Mouse (Mus musculus) urinary bladder, postnatal 4 days (tissue): ENCODE measurements around the gene Napa.

Source experiments
- DNase-seq, 2 experiments: peaks; one replicate each; pipeline ENCODE4 v3.0.0; 2021 to 2022; ENCODE audit warnings: low spot score in 2 of 2

Napa gene

DNA sequence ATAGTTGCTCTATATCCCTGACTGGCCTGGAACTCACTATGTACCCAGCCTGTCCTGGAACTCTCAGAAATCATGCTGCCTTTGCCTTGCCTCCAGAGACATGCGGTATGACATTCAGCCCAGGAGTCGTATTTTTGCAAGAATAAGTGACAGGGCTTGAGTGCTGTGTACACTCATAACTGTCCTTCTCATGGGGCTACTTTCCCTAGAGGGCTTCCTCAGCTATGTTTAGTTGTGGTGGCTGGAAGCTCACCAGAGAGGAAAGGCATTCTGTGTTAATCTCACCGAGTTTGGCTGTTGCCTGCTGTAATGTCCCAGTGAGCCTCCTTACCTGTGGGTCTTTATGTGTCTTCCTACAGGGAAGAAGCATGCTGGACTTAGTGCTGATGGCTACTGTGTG lies 3.7 kb upstream of the Napa start:
- no peak for DNase-seq

DNA sequence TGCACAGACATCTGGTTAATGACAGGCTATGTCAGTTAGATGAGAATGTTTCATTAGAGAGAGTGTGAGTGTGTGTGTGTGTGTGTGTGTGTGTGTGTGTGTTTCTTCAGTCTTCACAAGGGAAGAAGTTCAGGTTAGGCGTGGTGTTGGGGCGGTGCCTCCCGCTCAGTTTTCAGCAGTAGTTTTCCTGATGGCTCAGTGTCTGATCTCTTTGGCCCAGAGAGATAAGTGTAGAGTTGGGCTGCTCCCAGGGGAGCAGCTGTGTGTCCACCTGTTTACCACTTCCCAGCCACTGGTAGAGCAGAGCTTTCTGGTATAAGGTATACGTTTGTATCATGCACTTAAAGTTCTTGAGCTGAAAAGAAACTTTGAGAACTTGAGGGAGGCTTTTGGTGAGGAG lies 1.6 kb downstream of the Napa start:
- no peak for DNase-seq

DNA sequence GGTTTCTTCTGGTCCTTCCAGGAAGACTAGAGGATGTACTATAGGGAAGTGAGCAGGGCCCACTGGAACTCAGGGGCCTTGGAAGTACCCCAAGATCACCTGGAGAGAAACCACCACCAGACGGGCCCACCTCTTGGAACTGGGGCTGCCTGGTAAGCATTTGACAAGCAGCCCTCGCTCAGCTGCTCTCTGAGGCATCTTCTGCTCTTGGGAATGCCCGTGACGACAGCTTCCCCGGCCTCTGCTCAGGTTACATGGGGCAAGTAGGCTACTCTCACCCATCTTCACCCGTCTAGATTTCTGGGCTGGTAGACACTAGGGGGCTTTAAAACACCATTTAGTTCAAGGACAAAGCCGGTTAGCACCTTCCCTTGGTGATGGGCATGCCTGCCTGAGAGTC lies 2.8 kb downstream of the Napa start:
- DNase-seq = no peak

DNA sequence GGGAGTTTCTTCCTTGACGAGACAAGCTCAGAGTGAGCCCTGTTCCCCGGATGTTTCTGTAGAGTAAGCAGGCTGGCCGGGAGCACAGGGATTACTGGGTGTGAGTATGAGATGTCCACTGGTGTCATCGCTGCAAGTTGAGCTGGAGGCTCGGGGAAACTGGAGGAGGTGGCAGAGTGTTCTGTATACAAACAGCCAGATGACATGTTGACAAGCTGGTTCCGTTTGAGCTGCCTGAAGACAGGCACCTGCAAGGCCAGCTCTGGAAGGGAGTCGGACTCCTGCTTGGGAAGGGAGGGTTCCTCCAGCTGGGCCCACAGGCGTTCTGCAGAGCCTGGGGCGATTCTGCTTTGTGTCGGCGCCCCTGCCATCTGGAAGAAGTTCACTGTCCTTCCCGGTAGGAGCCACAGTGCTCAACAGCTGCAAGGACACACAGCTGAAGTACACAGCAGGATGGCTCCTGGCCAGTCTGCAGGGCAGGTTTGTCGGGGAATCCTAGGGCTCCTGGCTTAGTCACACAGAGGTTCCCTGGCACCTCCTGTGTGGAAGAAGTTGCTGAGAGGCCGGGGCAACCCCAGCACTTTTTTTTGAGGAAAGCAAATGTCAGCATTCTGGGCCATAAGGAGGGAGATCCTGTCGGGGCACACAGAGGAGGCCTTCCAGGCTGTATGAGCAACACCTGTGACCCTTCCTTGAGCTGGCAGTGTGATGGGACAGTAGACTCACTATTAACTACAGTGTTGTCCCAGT lies 3.6 kb downstream of the Napa start:
- no peak for DNase-seq

DNA sequence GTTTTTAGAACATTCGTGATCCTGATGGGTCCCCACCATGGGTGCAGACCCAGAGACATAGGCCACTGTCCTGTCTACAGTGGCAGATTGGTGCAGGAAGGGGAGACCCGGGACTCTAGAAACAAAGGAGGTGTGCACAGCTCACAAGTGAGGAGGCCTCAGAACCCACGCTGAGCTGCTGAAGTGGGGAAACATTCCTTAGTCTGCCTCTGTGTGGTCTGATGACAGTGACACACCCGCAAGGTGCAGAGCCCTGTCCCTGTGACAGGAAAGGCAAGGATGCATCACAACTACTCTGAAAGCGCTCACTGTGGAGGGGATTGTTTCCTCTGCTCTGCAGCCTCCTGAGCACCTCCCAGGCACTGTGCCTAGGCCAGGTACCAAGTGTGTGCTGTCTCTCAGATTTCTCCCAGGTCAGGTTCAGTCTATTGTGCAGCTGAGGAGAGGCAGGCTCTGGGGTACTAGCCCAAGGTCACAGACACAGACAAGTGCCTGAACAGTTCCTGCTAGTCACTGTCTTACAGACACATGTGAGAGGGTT lies 4.5 kb downstream of the Napa start:
- no peak for DNase-seq

DNA sequence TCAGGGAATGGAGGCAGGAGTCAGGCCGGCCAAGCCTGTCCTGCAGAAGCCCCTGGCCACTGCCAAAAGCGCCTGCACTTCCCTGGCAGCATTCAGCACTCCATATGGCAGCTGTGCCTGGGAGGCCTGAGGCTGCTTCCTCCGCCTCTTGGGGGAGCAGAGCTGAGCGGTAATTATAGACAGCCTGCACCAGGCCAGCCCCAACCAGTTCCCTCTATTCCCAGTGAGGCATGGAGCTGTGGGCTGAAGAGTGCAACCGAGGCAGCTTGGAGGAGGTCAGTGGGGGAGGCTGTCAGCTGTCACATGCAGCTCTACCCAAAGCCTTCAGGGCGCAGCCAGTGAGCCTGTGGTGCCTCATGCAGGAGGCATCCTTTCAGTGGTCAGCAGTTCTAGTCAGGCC lies 5.5 kb downstream of the Napa start:
- DNase-seq = no peak

DNA sequence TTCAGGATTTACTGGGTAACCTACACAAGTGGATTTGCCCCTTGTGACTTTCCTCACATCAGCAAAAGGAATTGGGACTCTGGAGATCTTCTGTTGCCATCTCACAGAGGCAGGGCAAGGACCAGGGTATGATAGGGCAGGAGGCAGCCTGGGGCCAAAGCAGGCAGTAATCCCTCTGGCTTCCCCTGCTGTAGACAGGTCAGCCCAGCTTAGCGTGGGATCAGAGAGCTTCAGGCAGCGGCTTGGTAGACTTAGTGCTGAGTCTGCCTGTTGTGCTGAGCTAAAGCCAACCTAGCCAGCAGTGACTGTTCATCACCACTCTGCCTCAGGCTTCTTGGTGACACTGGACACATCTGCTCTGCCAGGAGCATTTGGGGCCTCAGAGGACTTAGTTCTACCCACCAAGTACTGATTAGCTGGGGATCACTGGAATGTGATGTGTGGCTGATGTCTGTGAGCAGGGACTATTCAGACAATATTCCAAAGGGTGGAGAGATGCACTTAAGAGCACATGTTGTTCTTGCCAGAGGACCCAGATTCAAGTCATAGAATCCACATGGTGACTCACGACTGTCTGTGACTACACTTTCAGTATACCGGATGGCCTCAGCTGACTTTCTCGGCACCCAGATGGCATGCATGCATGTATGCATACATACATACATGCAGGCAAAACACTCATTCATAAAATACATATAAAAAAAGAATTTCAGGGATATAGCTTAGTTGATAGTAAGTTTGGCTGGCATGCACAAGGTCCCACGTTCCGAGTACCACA lies 6.5 kb downstream of the Napa start:
- no peak for DNase-seq

DNA sequence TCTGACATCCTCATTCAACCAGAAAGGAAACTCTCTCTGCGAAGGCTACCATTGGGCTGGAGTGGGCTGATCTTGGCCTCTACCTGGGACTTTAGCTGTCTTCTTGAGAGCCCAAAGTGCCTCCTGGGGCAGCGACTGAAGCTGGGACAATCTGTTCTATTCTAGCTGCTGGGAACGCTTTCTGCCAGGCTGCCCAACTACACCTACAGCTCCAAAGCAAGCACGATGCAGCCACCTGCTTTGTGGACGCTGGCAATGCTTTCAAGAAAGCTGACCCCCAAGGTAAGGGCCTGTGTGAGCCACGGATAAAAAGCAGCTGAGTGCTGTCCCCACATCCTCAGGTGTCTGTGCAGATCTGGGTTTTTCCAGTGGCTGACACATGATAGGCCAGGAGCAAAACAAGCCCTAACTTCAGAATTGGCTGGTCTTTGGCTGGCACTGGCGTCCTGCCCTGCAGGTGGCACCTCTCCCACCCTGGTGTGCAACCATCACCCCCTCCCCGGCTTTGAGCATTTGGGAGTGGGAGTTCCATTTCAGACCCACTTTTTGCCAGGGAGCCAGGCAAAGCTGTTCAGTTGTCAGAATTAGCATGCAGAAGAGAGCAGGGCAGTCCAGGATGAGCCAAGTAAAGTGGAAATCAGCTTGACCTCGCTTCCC lies 10.8 kb downstream of the Napa start:
- no peak for DNase-seq

DNA sequence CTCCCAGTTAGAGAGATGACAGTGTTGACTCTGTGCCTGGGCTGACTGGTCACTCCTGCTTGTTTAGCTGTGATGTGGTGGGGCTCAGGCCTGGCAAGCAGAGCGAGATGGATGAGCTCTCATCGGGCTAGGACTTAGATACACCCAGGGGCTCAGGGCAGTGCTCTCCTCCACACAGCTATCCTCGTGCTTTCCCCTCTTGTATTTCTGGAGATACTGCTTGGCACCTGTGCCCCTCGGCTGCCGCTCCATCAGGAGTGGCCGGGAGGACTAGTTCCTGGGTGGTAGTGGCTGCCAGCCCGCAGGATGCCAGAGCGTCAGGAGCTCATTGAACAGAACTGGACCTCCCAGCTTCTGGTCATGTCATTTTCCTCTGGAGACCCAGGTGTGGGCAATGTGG lies 11.9 kb downstream of the Napa start:
- DNase-seq = no peak

DNA sequence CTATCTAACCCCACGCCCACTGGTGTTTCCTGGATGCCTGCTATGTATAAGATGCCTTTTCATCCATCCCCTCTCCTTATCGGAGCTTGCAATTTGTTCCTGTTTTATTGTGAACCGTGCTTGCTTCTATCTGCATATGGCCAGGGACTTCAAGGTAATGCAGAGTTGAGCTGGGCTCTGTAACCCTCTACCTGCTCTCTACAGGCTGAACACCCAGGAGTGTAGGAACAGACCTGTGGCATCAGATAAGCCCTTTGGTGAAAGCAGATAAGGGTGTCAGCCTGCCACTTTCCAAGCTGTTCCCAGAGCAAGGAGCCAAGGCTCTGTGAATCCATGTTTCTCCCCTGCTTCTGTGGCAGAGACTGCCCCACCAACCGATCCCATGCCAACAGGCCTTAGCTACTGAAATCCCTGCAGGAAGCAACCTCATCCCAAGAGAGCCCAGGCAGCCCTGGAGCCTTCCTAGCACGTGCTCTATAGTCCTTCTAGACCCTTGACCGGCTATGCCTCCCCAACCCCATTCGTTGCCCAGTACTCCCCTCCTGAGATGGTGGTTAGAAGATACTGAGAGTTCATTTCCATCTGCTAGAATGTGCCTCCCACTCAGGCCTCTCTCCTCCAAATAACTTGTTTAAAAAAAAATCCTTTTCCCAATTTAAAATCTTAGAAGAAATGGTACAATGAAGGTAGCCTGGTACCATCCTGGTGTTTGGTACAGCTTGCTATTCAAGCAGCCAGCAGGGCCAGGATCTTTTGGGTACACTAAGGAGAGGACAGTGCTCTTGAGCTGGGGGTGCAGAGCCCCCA lies 13.2 kb downstream of the Napa start:
- no peak for DNase-seq

DNA sequence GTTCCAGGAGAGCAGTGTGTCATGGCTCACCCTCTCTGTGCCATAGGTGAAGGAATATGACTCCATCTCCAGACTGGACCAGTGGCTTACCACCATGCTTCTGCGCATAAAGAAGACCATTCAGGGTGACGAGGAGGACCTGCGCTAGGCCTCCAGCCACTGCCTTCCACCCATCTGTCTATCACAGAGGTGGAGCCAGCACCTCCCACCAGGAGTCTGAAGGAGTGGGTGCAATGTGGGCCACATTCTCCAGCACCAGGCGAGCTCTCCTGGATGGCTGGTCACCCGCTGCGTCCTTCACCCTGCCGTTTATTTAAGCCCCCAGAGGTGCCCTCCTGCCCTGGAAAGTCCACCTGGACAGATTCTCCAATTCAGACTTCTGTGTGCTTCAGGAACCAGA lies 18.2 kb downstream of the Napa start:
- no peak for DNase-seq

DNA sequence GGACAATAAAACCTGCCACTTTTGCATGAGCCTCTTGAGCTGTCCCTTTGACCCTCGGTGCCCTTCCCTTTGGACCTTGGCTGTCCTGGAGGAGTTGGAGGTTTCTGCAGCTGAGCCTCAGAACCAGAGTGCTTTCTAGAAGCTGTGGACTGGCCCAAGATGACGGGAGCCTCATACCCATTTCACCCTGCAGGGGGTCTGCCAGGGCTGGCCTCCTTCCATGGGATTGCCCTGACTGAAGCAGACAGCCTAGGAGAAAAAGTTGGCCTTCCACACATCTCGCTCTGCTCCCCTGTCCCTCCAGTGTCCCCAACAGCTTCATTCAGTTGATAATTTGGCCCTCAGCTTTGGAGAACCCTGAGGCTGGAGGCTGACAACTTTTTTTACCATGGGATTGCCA lies 18.8 kb downstream of the Napa start:
- no peak for DNase-seq

DNA sequence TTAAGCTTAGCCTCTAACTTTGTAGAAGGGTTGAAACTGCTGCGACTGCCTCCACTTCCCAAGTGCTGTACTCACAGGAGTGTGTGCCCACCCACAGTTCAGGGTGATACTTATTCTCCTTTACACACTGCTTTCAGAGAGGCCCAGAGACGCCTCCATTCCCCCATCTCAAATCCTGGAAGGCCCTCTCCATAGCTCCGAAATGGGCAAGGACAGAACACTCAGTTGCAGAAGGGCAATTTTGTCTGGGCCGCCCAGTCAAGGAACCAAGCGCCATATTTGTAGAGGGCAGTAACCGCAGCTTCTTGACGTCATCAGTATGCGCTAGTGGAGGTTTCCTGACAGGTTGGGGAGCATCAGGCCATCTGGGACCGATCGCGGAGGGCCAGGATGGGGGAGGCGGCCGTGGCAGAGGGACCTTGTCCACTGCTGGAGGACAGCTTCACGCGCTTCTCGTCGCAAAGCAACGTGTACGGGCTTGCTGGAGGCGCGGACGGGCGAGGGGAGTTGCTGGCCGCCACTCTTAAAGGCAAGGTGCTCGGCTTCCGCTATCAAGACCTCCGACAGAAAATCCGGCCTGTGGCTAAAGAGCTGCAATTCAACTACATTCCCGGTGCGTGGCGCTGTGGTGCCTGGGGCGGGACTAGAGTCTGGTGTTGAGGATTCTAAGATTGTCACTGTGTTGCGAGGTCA lies 21.5 kb downstream of the Napa start, which contains the start of gene Kptn:
Kptn (plus strand) TSS at position 327 of the 693 bp plus-strand sequence.
- DNase-seq = peak; percentile 87 to 91

DNA sequence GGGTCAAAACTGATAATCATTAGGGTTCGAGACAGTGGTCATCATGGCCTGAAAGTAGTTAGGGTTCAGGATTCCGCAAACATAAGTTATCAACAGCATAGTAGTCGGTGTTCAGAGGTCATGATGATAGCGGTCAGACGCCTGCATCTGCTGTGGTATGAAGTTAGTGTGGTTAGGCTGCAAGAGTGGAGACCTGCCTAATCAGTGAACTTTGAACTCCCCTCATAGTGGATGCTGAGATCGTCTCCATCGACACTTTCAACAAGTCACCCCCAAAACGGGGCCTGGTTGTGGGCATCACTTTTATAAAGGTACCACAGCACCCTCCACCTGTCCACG lies 22.0 kb downstream of the Napa start:
- no peak for DNase-seq

DNA sequence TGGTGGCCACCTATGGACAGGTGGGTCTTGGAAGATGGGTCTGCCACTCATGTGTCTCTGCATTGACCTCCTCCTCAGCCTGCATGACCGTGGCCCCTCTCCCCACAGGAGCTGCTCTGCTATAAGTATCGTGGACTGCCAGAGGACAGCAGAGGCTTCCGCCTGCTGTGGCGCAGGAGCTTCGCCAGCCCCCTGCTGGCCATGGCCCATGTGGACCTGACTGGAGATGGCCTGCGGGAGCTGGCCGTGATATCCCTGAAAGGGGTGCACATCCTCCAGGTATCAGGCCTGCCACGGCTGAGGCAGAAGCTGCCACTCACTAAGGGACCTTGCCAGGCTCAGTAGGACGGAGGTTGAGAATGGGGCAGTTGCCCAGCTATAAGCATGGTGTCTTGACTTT lies 27.6 kb downstream of the Napa start:
- DNase-seq = no peak

DNA sequence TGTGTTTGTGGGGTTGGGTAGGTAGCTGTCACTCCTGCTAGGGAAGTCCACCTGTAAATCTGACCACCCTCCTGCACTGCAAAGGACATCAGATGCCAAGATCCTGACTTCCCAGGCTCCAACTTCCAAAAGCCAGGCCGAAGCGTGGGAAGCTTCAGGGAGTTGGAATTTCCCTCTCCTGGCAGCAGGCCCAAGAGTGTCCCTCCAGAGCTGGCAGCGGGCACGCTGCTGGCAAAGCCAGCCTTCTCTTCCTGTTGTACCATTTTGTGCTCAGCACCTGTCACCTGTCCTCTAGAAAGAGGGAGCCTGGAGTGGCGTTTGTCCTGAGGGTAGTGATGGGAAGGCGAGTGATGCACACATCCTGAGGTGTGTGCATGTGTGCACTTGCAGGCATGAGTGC lies 30.1 kb downstream of the Napa start:
- no peak for DNase-seq

DNA sequence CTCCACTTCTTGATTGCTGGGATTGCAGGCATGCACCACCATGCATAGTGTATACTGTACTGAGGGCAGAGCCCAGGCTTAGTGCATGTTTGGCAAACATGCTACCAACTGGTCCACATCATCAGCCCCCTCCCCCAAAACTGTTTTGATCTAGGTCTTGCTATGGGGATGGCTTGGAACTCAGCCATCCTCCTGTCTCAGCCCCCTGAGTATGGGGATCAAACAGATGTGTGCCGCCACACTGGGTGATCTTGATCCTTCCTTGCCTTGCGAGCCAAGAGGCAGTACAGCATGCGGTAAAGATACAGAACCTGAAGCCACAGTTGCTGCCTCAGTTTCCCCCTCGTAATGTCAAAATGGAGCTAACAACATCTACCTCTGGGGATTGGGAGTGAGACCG lies 30.6 kb downstream of the Napa start:
- DNase-seq = no peak

DNA sequence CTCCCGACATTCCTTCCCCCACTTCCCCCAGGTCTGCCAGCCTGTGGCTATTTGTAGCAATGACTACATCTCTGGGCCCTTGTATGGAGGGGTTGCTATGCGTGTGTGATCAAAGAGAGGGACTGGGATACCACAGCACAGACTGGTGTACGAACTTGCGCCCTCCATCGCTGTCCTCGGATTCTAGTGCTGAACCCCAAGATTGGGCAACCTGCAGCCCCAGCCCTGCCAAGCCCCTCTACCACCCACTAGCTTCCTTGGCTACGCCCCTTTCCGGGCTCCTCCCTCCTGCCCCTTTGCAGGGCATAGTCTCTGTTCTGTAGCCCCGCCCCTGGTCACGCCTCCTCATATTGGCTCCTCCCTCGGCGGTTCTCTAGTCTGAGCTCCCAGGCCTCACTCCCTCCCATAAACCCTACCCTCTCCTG lies 31.2 kb downstream of the Napa start, which contains the start of gene Slc8a2:
Slc8a2 (plus strand) TSS at position 406 of the 425 bp plus-strand sequence.
- DNase-seq = peak; percentile 71 to 81

DNA sequence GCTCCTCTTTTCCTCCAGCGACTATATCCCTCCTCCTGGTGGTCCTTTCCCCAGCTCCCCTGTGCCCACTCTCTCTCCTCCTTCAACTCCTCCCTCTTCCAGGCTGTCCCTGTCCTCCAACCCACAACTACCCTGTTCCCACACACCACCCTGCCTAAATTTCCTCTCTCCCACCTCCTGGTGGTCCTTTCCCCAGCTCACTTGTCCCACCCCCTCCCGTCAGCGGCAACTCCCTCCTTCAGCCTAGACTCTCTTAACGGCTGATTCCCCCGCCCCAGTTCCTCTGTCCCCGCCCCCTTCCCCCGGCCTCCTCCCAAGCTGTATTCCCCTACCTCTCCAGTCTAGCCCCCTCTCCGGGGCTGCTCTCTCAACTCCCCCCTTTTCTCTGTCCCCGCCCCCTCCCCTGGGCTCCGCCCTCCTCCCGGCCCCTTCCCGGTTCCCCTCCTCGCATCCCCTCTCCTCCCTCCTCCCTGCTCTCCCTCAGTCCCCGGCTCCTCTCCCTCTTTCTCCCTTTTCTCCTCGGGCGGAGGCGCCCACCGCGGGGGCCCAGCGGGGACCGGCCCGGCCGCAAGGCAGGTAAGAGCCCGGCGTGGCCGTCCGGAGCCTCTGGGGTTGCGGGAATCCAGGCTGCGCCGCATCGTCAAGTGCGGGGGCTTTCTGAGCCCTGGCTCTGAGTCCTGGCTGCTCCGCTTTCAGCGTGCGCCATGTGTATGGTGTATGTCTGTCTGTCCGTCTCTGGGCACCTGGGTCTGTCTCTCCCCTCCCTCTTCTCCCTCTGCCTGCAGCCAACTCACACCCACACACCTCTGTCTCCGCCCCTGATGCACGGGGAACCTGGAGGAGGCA lies 31.8 kb downstream of the Napa start:
- DNase-seq = no peak

DNA sequence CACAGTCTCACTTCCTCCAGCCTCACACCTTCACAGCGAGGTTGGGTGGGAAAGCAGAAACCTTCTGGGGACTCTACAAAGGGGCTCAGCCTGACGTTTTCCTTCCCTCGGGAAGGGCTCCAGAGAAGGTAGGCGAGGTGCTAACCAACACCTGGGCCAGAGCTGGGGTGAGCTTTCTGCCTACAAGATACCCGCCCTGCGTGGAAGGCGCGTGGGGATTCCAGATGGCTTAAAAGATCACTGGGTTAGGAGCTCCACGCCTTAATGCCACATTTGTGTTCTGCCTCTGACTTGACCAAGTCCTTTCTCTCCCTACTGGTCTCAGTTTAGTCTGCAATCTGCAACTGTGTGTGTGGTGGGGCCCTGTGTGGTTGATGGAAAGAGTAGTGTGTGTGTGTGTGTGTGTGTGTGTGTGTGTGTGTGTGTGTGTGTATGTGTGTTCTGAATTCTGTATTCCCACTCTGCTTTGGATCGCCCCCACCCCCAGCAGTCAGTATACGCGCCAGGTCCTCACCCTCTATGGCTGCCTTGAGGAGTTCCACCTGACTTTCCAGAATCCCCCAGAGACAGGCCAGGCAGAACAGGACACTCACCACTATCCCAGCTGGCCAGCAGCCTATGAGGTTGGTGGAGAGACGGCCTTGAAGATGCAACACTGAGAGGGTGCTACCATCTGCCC lies 32.8 kb downstream of the Napa start:
- no peak for DNase-seq
